Mouse (Mus musculus): ENCODE data around the gene Alx3. TPM values are rescaled to one million over a fixed set of nuclear protein-coding genes. Genes with fewer than 3 reads are reported as not detected.

Gene Alx3
- polyA plus RNA-seq (2012; fragmentation: generic; extraction: Trizol) = under 1 TPM in 1 of 2 experiments, not detected in 1; 0.53 TPM

GRCm38 (mm10) chr3:107594662-107595263, at the start of gene Alx3:
Gene Alx3, plus strand, starts transcription at chr3:107595031.

GRCm38 (mm10) chr3:107554842-107555241, 40.0 kb upstream of the Alx3 start, which contains the start of gene Ubl4b:
Gene Ubl4b, minus strand, starts transcription at chr3:107555073.

DNA sequence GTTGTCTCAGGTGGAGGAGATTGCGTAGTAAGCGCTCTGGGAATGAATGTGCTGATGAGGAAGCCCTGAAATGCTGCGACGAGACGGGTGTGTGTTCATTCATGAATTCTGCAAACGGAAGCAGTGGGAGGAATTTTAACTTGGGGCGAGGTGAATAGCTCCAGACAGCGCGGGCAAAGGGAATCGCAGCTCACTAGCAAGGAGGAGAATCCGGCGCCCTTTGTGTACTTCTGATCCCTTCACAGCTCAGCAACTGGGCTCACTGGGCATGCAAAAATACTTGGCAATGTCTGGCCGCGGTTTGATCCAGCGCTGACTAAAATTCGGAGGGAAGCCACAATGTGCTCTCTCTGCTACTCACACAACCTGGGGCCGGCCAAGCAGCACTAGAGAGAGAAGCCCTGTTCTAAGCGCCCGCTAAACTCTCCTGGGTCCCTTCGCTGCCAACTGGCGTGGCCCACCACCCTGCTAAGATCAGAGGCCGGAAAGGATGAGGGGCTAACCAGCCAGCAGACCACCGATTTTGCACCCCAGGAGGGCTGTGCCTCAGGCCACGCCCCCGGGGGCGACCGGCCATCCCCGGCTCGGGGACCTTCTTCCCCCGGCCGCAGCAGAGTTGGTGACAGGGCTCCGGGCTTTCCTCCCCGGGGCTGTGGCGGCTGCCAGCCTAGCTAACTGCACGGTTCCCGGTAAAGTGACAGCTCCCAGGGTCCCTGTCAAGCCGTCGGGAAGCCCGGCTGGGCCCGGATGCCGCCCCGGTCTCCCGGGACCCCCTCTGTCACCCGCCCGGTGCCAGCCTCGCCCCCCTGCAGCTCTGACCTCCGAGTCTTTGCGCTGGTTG, 36.1 kb downstream of the Alx3 start, which contains the start of gene Gm10961:
TSS of gene Gm10961 (plus strand) at position 641 of the 841 bp plus-strand sequence.

DNA sequence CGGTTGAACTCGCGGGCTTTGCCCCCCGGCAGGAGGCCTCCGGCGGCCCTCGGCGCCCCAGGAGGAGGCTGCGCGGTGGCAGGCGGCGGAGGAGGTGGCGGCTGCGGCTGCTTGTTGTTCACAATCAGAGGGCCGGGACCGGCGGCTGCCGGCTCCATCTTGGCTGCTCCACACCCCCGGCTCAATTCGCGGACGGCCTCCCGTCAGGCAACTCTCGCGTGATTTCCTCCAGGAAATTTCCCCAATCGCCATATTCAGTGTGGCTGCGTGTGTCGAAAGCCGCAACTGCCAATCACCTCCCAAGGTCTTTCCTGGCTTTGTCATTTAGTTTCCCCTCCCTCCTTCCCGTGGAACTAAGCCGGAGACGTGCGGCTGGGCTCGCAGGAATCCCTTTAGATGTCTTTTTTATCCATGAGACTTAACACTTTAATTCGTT, 36.7 kb downstream of the Alx3 start, which contains the start of gene Strip1:
TSS of gene Strip1 (minus strand) at position 172 of the 436 bp plus-strand sequence.

Other genes with a start within 250 kb of the Alx3 start
- gene Kcnc4, start 135.5 kb upstream of the Alx3 start, polyA plus RNA-seq (2012; fragmentation: generic; extraction: Trizol) = under 1 TPM in 1 of 2 experiments, not detected in 1; 0.02 TPM
- gene Slc6a17, start 77.0 kb upstream of the Alx3 start, polyA plus RNA-seq (2012; fragmentation: generic; extraction: Trizol) = not detected
- not detected for gene Ubl4b, start 40.0 kb upstream of the Alx3 start, polyA plus RNA-seq (2012; fragmentation: generic; extraction: Trizol)
- gene Gm10961, start 36.3 kb downstream of the Alx3 start, polyA plus RNA-seq (2012; fragmentation: generic; extraction: Trizol) = not detected
- 10 to 100 TPM; 18.6 to 37.2 TPM for gene Strip1, start 36.7 kb downstream of the Alx3 start, polyA plus RNA-seq (2012; fragmentation: generic; extraction: Trizol)
- gene Ahcyl1, start 101.5 kb downstream of the Alx3 start, polyA plus RNA-seq (2012; fragmentation: generic; extraction: Trizol) = 10 to 100 TPM in 1 of 2 experiments, 1 to 10 TPM in 1; 7.0 to 51.5 TPM
- 100 to 1,000 TPM in 1 of 2 experiments, 10 to 100 TPM in 1; 53.3 to 101 TPM for gene Csf1, start 165.4 kb downstream of the Alx3 start, polyA plus RNA-seq (2012; fragmentation: generic; extraction: Trizol)

All from C3H10T1/2 (cell line).